Mouse (Mus musculus) CD8-positive naive resting alpha-beta T cell, adult 57 days (primary cell): ENCODE results near the gene Wdr49. TPM values are rescaled to one million over a fixed set of nuclear protein-coding genes. Genes with fewer than 3 reads are reported as not detected.

ENCODE experiments used
- total RNA-seq: library from RNA; stranded (reverse); gene quantifications from one replicate; pipeline ENCODE4 v1.2.4, GENCODE M21; 2023

Wdr49 gene
- 1.1 TPM for total RNA-seq

GRCm38 (mm10) chr3:75482056-75482455 is at the start of gene Wdr49:
Gene Wdr49 (minus strand): TSS chr3:75482156.

GRCm38 (mm10) chr3:75269978-75270377 is 212.0 kb downstream of the Wdr49 start, which contains the start of gene Serpini2:
Gene Serpini2 (minus strand): TSS chr3:75270078.

Other genes starting within 250 kb of the Wdr49 start
- not detected for gene Serpini2, start 212.1 kb downstream of the Wdr49 start, total RNA-seq
- gene Pdcd10, start 74.7 kb upstream of the Wdr49 start, total RNA-seq, result 112 TPM
- gene Serpini1, start 75.4 kb upstream of the Wdr49 start, total RNA-seq, result 19.2 TPM